Comparison of ENCODE assay signal across 11 mouse cellular contexts in genomic region chr2:38619777-38620176, GRCm38 (mm10).
"Had no signal": no experiment of that assay in that cellular context is flagged by ENCODE, and none has a peak within 500 bp of the region (broad histone marks: within the 10 kb centered on the region; RNA-seq: fewer than 3 reads in every experiment).

No protein-coding gene starts in this region.

- H3K27me3 ChIP-seq: limb, embryonic 13.5 days; midbrain, embryonic 15.5 days had no signal

- H3K27ac ChIP-seq: layer of hippocampus, adult 2 months; limb, embryonic 13.5 days; liver, embryonic 14.5 days; midbrain, embryonic 10.5 days; midbrain, embryonic 15.5 days had no signal

- H3K9ac ChIP-seq: limb, embryonic 13.5 days; liver, embryonic 14.5 days; midbrain, embryonic 15.5 days had no signal

- H3K9me3 ChIP-seq: limb, embryonic 13.5 days; midbrain, embryonic 10.5 days; midbrain, embryonic 15.5 days had no signal

- DNase-seq: kidney, postnatal 10 days; kidney, postnatal 4 days; lung, adult 18-20 months; lung, postnatal 4 days; right cerebral cortex, postnatal 25 days; thymus, postnatal 4 days had no signal

- H3K36me3 ChIP-seq: midbrain, embryonic 15.5 days had no signal

- H3K4me3 ChIP-seq: layer of hippocampus, adult 2 months; limb, embryonic 13.5 days; midbrain, embryonic 10.5 days; midbrain, embryonic 15.5 days had no signal

- ATAC-seq: midbrain, embryonic 15.5 days had no signal

- H3K4me2 ChIP-seq: limb, embryonic 13.5 days; midbrain, embryonic 15.5 days had no signal
